Mouse (Mus musculus): ENCODE measurements around the gene Klrg1. TPM values are rescaled to one million over a fixed set of nuclear protein-coding genes. Genes with fewer than 3 reads are reported as not detected.

The Klrg1 gene
- polyA plus RNA-seq, 1 experiment from 2014 or later = 0.87 TPM

DNA sequence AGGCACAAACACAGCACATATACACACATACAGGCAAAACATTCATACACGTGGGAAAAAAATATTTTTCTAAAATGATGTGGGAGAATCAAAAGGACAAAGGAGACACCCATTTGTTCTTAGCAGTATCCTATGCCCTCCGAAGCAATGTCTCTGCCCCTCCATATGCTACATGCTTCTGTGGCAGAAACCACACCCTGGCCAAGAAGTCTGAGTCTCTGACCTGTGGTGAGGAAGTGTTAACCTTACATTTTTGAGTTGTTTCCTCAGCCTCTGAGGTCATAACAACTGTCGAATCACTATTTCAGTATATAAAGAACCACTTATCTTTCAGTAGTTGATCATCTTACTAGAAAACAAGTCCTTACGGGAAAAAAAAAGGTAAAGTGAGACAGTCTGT lies 20.0 kb upstream of the Klrg1 start:
- Histone ChIP-seq H3K9me3 (no peaks in the 10 kb centered on the region), H3K4me1 (replicated peaks) (no peaks in the 10 kb centered on the region; the same call in 1 of the 2 replicates), H3K4me3 (replicated peaks) (no peak overlapping the region), H3K9ac (replicated peaks) (no peak overlapping the region), H3K27me3 (no peaks in the 10 kb centered on the region), H3K27ac (no peak overlapping the region), H3K4me2 (replicated peaks) (no peak overlapping the region), H3K36me3 (no peaks in the 10 kb centered on the region)
- no peak for ATAC-seq
- WGBS = 88% methylated on average over 4 of the region's 4 CpGs

DNA sequence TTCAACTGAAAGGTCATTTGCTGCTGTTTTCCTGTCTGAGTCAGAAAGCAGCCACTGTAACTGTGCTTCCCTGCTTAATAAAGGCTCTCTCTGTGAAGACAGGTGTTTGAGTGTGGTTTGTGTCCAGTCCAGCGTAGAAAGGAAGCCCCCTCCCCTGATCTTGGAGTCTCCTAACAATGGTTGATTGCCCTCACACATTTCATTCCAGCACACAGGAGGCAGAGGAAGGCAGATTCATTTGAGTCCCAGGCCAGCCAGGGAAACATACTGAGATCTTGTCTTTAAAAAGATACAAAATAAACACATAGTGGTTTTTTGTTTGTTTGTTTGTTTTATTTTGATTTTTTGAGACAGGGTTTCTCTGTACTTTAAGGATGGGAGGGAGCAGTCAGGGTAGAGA lies 19.4 kb upstream of the Klrg1 start:
- Histone ChIP-seq H3K36me3 (no peaks in the 10 kb centered on the region), H3K4me2 (replicated peaks) (no peak overlapping the region), H3K27ac (no peak overlapping the region), H3K4me3 (replicated peaks) (no peak overlapping the region), H3K27me3 (no peaks in the 10 kb centered on the region), H3K9me3 (no peaks in the 10 kb centered on the region), H3K9ac (replicated peaks) (no peak overlapping the region), H3K4me1 (replicated peaks) (no peaks in the 10 kb centered on the region; the same call in 1 of the 2 replicates)
- no peak for ATAC-seq
- 64% methylated on average over 1 of the region's 1 CpGs for WGBS

DNA sequence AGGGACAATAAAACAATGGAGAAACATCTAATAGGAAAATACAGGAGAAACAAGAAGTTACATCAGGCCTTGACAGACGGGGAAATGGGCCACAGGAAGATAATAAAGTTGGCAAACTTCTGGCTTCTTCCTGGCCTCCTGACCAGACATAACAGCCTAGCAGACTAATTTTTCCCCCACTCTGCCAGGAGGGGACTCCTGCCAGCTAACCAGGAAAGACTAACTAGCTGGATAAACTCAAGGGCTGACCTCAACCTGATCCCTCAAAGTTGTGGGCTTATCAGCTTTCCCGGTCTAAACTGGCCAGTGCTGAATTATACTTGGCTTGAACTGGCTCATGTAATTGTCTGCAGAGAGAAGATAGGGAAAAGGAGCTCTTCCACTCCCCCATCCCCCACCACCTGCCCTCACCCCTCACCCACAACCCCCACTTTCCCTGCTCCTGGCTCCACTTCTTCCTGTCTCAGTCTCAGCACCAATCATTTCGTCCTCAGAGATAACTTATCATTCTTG lies 17.0 kb upstream of the Klrg1 start:
- no peak for ATAC-seq
- no peak overlapping the region for H3K9ac ChIP-seq (replicated peaks)
- no peaks in the 10 kb centered on the region for H3K9me3 ChIP-seq
- H3K36me3 ChIP-seq = no peaks in the 10 kb centered on the region
- H3K4me1 ChIP-seq (replicated peaks) = peaks cover 13% of the 10 kb centered on the region
- H3K27me3 ChIP-seq = no peaks in the 10 kb centered on the region
- H3K4me2 ChIP-seq (replicated peaks) = no peak overlapping the region
- no peak overlapping the region for H3K27ac ChIP-seq
- 78% methylated on average over 3 of the region's 3 CpGs for whole genome bisulfite sequencing
- no peak overlapping the region for H3K4me3 ChIP-seq (replicated peaks)

DNA sequence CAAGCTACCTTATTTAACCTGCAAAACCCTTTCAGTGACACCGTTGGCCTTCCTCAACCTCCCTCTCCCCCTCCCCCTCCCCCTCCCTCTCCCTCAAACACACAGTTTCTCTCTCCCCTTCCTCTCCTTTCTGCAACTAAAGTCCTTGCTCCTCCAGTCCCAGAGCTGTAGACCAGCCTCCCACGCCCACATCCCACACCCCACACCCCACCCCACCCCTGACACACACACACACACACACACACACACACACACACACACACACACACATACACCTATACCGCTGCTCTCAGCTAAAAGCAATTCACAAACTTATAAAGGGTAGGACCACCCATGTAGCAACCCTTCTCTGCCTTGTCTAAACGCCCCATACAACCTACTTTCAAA lies 15.5 kb upstream of the Klrg1 start:
- Histone ChIP-seq H3K4me1 (replicated peaks) (peaks cover 13% of the 10 kb centered on the region), H3K27ac (peak overlapping the region; percentile 87; the same call in 1 of the 2 replicates), H3K9ac (replicated peaks) (no peak overlapping the region), H3K4me3 (replicated peaks) (no peak overlapping the region), H3K27me3 (no peaks in the 10 kb centered on the region), H3K9me3 (no peaks in the 10 kb centered on the region), H3K36me3 (no peaks in the 10 kb centered on the region), H3K4me2 (replicated peaks) (peak overlapping the region; percentile 69)
- 52% methylated on average over 4 of the region's 4 CpGs for WGBS
- ATAC-seq = peak; percentile 51

DNA sequence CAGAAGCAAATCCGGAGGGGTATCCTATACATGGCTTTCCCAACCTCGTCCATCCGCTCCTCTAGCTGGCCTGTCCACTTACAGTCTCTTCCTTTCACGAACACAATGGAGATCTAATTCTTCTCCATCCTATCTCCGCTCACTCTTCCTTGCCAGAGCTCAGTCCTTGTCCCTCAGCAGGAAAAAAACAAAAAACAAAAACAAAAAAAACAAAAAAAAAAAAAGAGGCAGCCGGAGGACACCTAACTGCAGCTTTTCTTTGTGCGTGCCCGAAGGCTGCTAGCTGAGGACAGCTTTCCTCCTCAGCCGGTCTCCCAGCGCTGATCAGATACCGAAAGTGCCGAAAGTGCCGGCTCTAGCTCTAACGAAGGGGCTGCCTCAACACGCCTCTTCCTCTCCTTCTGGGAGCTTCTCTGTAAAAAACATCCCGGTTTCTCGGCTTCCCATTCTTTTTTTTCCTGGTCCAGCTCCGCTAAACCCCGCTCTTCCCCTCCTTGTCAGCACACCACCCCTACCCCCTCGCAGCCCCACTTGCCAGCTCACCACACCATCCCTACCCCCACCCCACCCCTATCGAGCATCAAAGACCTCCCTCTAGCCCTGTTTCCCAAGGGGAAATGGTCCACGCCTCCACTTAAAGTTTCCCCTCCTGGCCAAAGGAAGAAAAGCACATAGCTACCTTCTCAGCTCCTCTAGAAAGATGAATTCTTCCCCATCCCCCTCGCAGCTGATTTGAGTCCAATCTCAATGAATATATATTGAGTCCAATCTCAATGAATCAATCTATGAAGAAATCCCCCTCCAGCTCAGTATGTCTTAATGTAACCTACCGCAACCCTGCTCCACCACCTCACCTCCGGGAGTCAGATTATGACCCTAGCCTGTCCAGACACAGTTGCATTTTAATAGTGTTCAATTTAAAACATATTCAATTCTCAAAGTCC lies 14.9 kb upstream of the Klrg1 start:
- peak overlapping the region; percentile 48 for H3K4me3 ChIP-seq (replicated peaks)
- H3K4me2 ChIP-seq (replicated peaks) = peak overlapping the region; percentile 69
- peak; percentile 82 for ATAC-seq
- H3K36me3 ChIP-seq = no peaks in the 10 kb centered on the region
- peak overlapping the region; percentile 72 for H3K9ac ChIP-seq (replicated peaks)
- peak overlapping the region; percentile 87 for H3K27ac ChIP-seq
- H3K9me3 ChIP-seq = no peaks in the 10 kb centered on the region
- no peaks in the 10 kb centered on the region for H3K27me3 ChIP-seq
- peaks cover 13% of the 10 kb centered on the region for H3K4me1 ChIP-seq (replicated peaks)
- 5% methylated on average over 25 of the region's 25 CpGs for WGBS

DNA sequence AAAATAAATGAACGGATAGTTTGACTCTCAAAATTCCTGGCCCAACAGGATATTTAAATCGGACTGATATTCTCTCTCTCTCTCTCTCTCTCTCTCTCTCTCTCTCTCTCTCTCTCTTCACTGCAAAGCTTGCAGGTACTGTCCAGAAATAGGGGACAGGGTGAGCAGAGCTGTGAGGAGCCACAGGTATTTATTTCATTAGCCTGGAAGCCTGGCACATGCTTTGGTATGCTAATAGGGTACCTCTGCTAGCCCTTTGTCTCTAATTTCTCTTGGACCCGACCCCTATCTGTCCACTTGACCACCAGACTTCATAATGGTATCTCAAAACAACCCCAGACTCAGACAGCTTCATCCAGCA lies 14.2 kb upstream of the Klrg1 start:
- Histone ChIP-seq H3K4me3 (replicated peaks) (peak overlapping the region; percentile 48), H3K27me3 (no peaks in the 10 kb centered on the region), H3K27ac (peak overlapping the region; percentile 87), H3K9me3 (no peaks in the 10 kb centered on the region), H3K4me2 (replicated peaks) (peak overlapping the region; percentile 69), H3K9ac (replicated peaks) (peak overlapping the region; percentile 72), H3K36me3 (no peaks in the 10 kb centered on the region), H3K4me1 (replicated peaks) (peaks cover 13% of the 10 kb centered on the region)
- WGBS = 37% methylated on average over 3 of the region's 3 CpGs
- ATAC-seq = peak; percentile 57

DNA sequence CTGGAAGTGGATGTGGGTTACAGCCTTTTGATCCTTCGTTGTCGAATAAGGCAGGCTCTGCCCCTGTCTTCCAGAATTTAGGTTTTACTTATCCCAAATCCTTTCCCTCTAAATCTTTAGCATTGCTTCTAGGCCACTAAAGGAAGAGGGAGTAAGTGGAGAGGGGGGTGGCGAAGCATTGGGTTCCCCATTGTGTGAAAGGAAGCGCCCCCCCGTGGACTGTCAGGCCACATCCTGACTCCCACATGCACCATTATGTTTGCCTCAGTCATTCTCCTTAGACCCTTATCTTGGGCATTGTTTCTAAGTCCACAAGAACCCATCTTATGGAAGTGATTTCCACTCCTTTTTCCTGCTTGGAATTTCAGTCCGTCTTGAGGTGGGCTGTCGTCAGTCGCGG lies 12.6 kb upstream of the Klrg1 start:
- H3K4me2 ChIP-seq (replicated peaks) = no peak overlapping the region
- WGBS = 66% methylated on average over 9 of the region's 9 CpGs
- H3K36me3 ChIP-seq = no peaks in the 10 kb centered on the region
- no peaks in the 10 kb centered on the region for H3K27me3 ChIP-seq
- ATAC-seq = no peak
- H3K27ac ChIP-seq = no peak overlapping the region
- no peak overlapping the region for H3K9ac ChIP-seq (replicated peaks)
- no peaks in the 10 kb centered on the region for H3K9me3 ChIP-seq
- peaks cover 13% of the 10 kb centered on the region for H3K4me1 ChIP-seq (replicated peaks)
- H3K4me3 ChIP-seq (replicated peaks) = no peak overlapping the region

DNA sequence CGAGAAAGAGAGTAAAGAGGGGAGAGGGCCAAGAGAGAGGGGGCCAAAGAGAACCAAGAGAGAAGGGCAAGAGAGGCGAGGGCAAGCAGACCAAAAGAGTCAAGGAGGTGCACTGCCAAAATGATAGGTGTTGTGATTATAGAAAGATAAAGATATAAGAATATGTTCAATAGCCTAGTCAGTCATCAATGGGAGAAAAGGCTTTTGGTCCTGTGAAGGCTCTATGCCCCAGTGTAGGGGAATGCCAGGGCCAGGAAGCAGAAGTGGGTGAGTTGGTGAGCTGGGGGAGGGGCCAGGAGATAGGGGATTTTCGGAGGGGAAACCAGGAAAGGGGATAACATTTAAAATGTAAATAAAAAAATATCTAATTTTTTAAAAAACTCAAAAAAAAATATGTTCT lies 11.6 kb upstream of the Klrg1 start:
- H3K9me3 ChIP-seq = no peaks in the 10 kb centered on the region
- 84% methylated on average over 3 of the region's 3 CpGs for WGBS
- no peaks in the 10 kb centered on the region for H3K27me3 ChIP-seq
- no peak overlapping the region for H3K27ac ChIP-seq
- no peaks in the 10 kb centered on the region for H3K36me3 ChIP-seq
- no peak overlapping the region for H3K9ac ChIP-seq (replicated peaks)
- no peak overlapping the region for H3K4me3 ChIP-seq (replicated peaks)
- peaks cover 13% of the 10 kb centered on the region for H3K4me1 ChIP-seq (replicated peaks)
- ATAC-seq = no peak
- no peak overlapping the region for H3K4me2 ChIP-seq (replicated peaks)

DNA sequence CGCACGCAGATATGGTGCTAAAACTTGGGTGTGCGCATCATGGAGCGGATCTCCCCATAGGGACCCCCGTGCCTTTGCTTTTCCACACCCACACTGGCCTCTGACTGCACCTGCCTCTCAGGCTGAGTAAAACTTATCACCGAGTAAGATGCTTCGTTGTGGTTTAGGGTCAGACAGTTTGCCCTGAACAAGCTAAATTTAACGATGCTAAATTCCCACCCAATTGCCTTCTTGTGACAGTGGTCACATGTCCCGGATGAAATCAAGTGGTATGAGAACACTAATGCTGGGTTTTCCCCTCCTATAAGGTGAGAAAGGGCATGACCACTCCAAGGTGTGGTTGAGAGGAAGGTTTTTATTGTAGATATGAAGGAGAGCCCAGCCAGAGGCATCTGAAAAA lies 11.1 kb upstream of the Klrg1 start:
- H3K27me3 ChIP-seq = no peaks in the 10 kb centered on the region
- H3K36me3 ChIP-seq = no peaks in the 10 kb centered on the region
- no peaks in the 10 kb centered on the region for H3K9me3 ChIP-seq
- ATAC-seq = no peak
- no peak overlapping the region for H3K4me2 ChIP-seq (replicated peaks)
- no peak overlapping the region for H3K4me3 ChIP-seq (replicated peaks)
- H3K4me1 ChIP-seq (replicated peaks) = peaks cover 13% of the 10 kb centered on the region
- 94% methylated on average over 9 of the region's 9 CpGs for WGBS
- no peak overlapping the region for H3K27ac ChIP-seq
- no peak overlapping the region for H3K9ac ChIP-seq (replicated peaks)

DNA sequence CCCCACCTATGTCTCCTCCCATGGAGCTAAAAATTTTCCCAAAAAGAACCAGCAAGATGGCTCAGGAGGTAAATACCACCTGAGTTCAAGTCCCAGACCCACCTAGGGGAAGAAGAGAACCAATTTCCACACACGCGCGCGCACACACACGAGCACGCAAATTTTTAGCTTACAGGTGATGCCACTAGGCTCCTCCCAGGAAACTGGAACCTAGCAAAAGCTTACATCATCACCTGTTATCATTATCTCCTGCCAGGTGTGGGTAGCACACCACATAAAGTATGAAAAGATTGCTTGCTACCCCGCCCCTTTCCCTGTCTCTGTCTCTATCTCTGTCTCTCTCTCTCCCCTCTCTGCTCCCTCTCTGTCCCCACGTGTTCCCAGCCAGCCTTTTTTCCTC lies 10.4 kb upstream of the Klrg1 start:
- Histone ChIP-seq H3K4me1 (replicated peaks) (peaks cover 13% of the 10 kb centered on the region), H3K4me2 (replicated peaks) (no peak overlapping the region), H3K36me3 (no peaks in the 10 kb centered on the region), H3K4me3 (replicated peaks) (no peak overlapping the region), H3K9ac (replicated peaks) (no peak overlapping the region), H3K27me3 (no peaks in the 10 kb centered on the region), H3K9me3 (no peaks in the 10 kb centered on the region), H3K27ac (no peak overlapping the region)
- ATAC-seq = no peak
- WGBS = 90% methylated on average over 8 of the region's 8 CpGs

DNA sequence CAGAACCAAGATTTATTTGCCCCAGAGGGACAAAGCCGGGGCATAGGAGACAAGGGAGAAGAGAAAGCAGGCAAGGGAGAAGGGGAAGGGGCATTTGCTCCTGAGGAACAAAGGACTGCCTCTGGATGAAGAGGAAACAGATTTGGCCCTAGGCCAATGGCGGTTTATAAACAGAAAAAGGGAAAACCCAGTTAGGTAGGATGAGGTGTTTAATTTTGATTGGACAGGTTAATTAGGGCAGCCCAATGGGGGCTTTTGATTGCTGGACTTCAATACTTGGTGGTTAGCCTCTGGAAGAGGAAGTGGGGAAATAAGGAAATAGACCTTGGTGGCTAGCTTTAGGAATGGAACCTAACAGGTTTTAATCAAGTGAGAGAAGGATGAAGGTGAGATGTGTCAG lies 9.5 kb upstream of the Klrg1 start:
- Histone ChIP-seq H3K9ac (replicated peaks) (no peak overlapping the region), H3K9me3 (no peaks in the 10 kb centered on the region), H3K27ac (no peak overlapping the region), H3K4me2 (replicated peaks) (no peak overlapping the region), H3K27me3 (no peaks in the 10 kb centered on the region), H3K4me1 (replicated peaks) (peaks cover 13% of the 10 kb centered on the region), H3K36me3 (no peaks in the 10 kb centered on the region), H3K4me3 (replicated peaks) (no peak overlapping the region)
- 63% methylated on average over 2 of the region's 2 CpGs for WGBS
- no peak for ATAC-seq

DNA sequence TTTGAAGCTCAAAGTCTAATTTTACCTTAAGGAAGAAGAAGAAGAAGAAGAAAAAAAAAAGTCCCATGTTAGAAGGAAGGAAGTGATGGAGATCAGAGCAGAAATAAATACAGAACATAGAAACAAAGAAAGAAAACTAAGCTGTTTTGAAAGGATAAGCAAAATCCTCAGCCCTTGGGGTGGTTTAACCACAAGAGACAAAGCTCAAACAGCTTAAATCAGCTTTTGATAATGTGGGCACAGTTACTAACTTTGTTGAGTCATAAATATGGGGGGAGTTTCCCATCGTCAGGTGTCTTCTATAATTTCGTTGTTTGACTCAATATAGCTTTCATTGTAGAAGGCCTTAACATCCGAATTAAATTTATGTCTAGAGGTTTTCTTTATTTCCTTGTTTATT lies 9.1 kb upstream of the Klrg1 start:
- Histone ChIP-seq H3K36me3 (no peaks in the 10 kb centered on the region), H3K9me3 (no peaks in the 10 kb centered on the region), H3K9ac (replicated peaks) (no peak overlapping the region), H3K27me3 (no peaks in the 10 kb centered on the region), H3K27ac (no peak overlapping the region), H3K4me1 (replicated peaks) (peaks cover 11% of the 10 kb centered on the region), H3K4me3 (replicated peaks) (no peak overlapping the region), H3K4me2 (replicated peaks) (no peak overlapping the region)
- ATAC-seq = no peak
- 85% methylated on average over 3 of the region's 3 CpGs for WGBS

Measured in midbrain, embryonic 13.5 days (tissue).